Mouse (Mus musculus) ES-E14 (cell line): ENCODE data around the gene Reln.

Experiments used
- HCFC1 ChIP-seq: IDR thresholded peaks from 2 replicates; pipeline ENCODE4 v1.6.1; 2012; ENCODE audit warnings: low read length, inconsistent platforms, borderline replicate concordance; ENCODE audit not compliant: insufficient read depth
- MAFK ChIP-seq: IDR thresholded peaks from 2 replicates; pipeline ENCODE4 v1.6.1; 2014; ENCODE audit warnings: mild to moderate bottlenecking, low read depth, low read length, inconsistent platforms; ENCODE audit not compliant: insufficient read depth
- ZNF384 ChIP-seq: IDR thresholded peaks from 2 replicates; pipeline ENCODE4 v1.6.1; 2012; ENCODE audit warnings: low read depth, low read length, inconsistent platforms

DNA sequence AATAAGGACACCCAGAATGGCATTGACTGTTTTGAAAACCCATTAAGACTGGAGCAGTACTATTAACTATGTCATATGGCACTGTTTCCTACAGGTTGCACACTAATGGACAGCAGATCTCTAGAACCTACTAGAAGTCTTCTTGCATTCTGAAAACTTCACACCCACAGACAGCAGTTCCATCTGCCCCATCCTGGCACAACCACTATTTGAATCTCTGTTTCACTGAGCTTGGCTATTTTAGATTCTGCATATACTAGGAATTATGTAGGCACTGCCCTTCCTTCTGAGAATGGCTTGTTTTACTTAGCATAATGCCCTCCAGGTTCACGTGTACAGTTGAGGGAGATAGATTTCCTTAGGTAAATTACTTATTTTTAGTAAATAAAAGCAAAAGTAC lies 99.4 kb downstream of the Reln start:
- TF ChIP-seq HCFC1: no peak
- TF ChIP-seq ZNF384: no peak
- no peak for TF ChIP-seq MAFK
